Mouse (Mus musculus) neural tube, embryonic 13.5 days (tissue): ENCODE data around the gene Zfp72. TPM values are rescaled to one million over a fixed set of nuclear protein-coding genes. Genes with fewer than 3 reads are reported as not detected.

Source experiments
- ATAC-seq: fragments of 200-750 bp; cut with Nextera tagmentation; 2 replicates; pipeline ENCODE4 v1.8.0; 2017; ENCODE audit warnings: low read depth, mild to moderate bottlenecking, moderate TSS enrichment, moderate library complexity
- H3K27ac ChIP-seq: fragments of 300-500 bp; sonication (generic); replicated peaks from 2 replicates; pipeline ENCODE4 v1.5.1; 2015; ENCODE audit warnings: moderate library complexity, mild to moderate bottlenecking, inconsistent platforms
- H3K27me3 ChIP-seq: fragments of 300-500 bp; sonication (generic); 2 replicates; pipeline ENCODE4 v1.6.1; 2015; ENCODE audit warnings: mild to moderate bottlenecking, inconsistent platforms
- H3K36me3 ChIP-seq: fragments of 300-500 bp; sonication (generic); 2 replicates; pipeline ENCODE4 v1.6.1; 2015; ENCODE audit warnings: mild to moderate bottlenecking, inconsistent platforms
- H3K4me1 ChIP-seq: fragments of 300-500 bp; sonication (generic); replicated peaks from 2 replicates; pipeline ENCODE4 v1.6.1; 2015; ENCODE audit warnings: inconsistent platforms
- H3K4me2 ChIP-seq: fragments of 300-500 bp; sonication (generic); 2 replicates; pipeline ENCODE4 v1.6.1; 2015; ENCODE audit warnings: inconsistent platforms, mild to moderate bottlenecking, moderate library complexity
- H3K4me3 ChIP-seq: fragments of 300-500 bp; sonication (generic); 2 replicates; pipeline ENCODE4 v1.5.1; 2015; ENCODE audit warnings: mild to moderate bottlenecking, inconsistent platforms
- H3K9ac ChIP-seq: fragments of 300-500 bp; sonication (generic); 2 replicates; pipeline ENCODE4 v1.6.1; 2015; ENCODE audit warnings: moderate library complexity, mild to moderate bottlenecking, inconsistent platforms
- H3K9me3 ChIP-seq: fragments of 300-500 bp; sonication (generic); 2 replicates; pipeline ENCODE4 v1.6.1; 2016; ENCODE audit warnings: inconsistent platforms
- WGBS: fragments of 180-500 bp; shearing (Covaris S2); methylation state at CpG from one replicate; pipeline ENCODE4 v1.1.7; 2015; 5-methylcytosine and 5-hydroxymethylcytosine counted together
- polyA plus RNA-seq: library from polyadenylated mRNA; unstranded; fragments of >200 nt; fragmentation: Nextera tagmentation; extraction: Ambion mirVana; gene quantifications from 2 replicates; pipeline ENCODE4 v1.2.1, GENCODE M21; 2015

The Zfp72 gene
- 5.8 and 6.2 TPM in 2 replicates for polyA plus RNA-seq

DNA sequence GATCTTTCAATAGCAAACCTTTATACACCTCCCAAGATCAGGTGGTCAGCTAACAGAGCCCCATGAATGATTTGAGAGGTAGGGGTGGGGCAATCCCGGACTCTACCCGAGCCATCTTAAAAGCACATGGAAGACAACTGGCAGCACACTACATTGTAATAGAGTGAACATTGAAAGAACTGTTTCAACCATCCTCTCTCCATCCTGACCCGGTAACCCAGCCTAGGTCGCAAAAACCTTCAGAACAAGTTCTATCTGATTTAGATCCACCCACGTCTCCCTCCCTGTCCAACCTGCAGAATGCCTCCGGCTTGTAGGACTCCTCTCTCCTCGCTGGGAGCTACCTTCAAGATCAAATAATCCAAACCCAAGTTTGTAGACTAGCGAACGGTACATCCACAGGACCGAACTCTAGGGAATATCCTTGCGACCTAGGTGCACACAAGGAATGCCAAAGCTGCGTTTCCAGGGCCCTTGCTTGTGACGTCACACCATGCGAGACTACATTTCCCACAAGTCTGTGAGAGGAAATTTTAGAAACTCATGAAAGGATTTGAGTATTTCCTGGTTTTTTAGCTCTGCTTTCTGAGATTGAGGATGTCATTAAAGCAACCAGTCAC lies at the start of gene Zfp72:
Gene Zfp72, minus strand, starts transcription at position 466 of the 620 bp plus-strand sequence.
- Histone ChIP-seq H3K27ac (no peak within 1 kb of the TSS), H3K27me3 (no peaks in the 10 kb centered on the region; the same call in 1 of the 2 replicates), H3K4me1 (peaks cover 10% of the 10 kb centered on the region), H3K9me3 (no peaks in the 10 kb centered on the region), H3K4me2 (peak within 1 kb of the TSS; percentile 68), H3K4me3 (peak within 1 kb of the TSS; percentile 60), H3K36me3 (no peaks in the 10 kb centered on the region), H3K9ac (peak within 1 kb of the TSS; percentile 74)
- peak; percentile 95 for ATAC-seq
- 2% methylated on average over 14 of the region's 14 CpGs for WGBS

- WGBS, result 28% methylated on average over 19 of the region's 19 CpGs
- Histone ChIP-seq H3K9me3 (peaks cover 54% of the 10 kb centered on the region), H3K27ac (no peak overlapping the region), H3K9ac (no peak overlapping the region), H3K27me3 (no peaks in the 10 kb centered on the region), H3K36me3 (peaks cover 46% of the 10 kb centered on the region), H3K4me1 (no peaks in the 10 kb centered on the region), H3K4me3 (no peak overlapping the region), H3K4me2 (no peak overlapping the region)
- ATAC-seq, result no peak
These were observed 49.3 kb upstream of the Zfp72 start for GRCm38 (mm10) chr13:74439895-74440294.

DNA sequence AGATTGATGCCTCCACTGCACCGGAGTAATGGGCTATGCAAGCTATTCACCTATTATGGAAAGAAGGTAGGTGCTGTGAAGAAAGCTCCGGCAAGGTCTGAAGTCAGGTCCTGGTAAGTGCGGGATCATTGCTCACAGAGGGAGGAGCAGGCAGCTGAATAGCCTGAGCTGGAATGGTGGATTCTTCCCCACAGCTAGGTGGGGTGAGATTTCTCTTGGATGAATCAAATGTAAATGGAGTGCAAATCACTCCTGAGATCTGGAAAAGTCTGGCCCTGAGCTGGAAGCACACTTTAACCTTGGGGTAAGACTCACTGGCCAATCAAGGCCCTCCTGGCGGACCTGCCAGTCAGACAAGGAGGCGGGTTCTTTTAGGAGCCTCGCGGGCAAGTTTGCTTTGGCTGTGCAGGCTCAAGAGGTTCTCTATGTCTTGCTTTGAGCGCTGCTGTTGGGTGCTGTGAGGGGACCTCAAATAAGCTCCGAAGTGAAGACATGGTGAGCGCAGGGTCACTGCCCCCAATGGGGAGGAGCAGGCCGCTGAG lies 8.7 kb upstream of the Zfp72 start, which contains the start of gene Ftl1-ps1:
Gene Ftl1-ps1, plus strand, starts transcription at position 397 of the 542 bp plus-strand sequence.
- H3K4me2 ChIP-seq, result peak within 1 kb of the TSS; percentile 28; the same call in 1 of the 2 replicates

GRCm38 (mm10) chr13:74391156-74391555 lies 520 bp upstream of the Zfp72 start:
- Histone ChIP-seq H3K36me3 (no peaks in the 10 kb centered on the region), H3K27me3 (no peaks in the 10 kb centered on the region; the same call in 1 of the 2 replicates), H3K4me2 (no peak overlapping the region), H3K27ac (no peak overlapping the region), H3K4me3 (no peak overlapping the region), H3K4me1 (peaks cover 10% of the 10 kb centered on the region), H3K9ac (no peak overlapping the region), H3K9me3 (no peaks in the 10 kb centered on the region)
- peak; percentile 57; the same call in 1 of the 2 replicates for ATAC-seq
- WGBS, result 81% methylated on average over 2 of the region's 2 CpGs

More for the DNA sequence above, 8.7 kb upstream of the Zfp72 start, which contains the start of gene Ftl1-ps1:
- Histone ChIP-seq H3K4me1 (no peaks in the 10 kb centered on the region), H3K36me3 (no peaks in the 10 kb centered on the region), H3K27me3 (no peaks in the 10 kb centered on the region; the same call in 1 of the 2 replicates), H3K9me3 (no peaks in the 10 kb centered on the region), H3K9ac (no peak within 1 kb of the TSS), H3K27ac (no peak within 1 kb of the TSS), H3K4me3 (no peak within 1 kb of the TSS)
- ATAC-seq, result no peak
- 7% methylated on average over 11 of the region's 11 CpGs for whole genome bisulfite sequencing

DNA sequence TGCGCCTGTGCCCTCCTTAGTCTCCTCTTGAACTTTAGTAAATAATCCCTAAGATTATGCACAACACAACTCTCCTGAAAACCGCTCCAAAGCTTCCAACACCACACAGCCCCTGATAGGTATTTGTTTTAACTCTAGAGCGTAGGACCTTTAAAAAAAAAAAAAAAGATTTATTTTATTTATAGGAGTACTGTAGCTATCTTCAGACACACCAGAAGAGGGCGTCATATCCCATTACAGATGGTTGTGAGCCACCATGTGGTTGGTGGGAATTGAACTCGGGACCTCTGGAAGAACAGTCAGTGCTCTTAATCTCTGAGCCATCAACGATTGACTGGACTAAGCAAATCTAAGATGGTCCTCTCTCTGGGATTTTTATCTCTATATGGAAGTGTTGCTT lies 906 bp downstream of the Zfp72 start:
- H3K36me3 ChIP-seq, result no peaks in the 10 kb centered on the region
- ATAC-seq, result peak; percentile 13; the same call in 1 of the 2 replicates
- 66% methylated on average over 6 of the region's 6 CpGs for WGBS

DNA sequence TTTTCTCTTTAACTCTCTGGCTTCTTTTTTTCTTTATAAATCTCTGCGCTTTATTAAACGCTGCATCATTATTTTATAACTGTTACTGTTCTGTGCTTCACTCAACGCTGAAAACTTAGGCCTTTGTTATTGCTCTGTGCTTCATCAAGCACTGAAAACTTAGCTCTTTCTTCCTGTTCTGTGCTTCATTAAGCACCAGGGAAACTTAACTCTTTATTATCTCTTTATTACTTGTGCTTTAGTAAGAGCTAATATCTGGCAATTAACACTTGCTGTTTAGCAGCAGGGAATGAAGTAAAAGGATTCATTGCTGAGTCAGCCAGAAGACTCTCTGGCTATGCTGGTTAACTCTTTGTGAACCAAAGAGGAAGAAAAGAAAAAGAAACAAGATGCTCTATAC lies 8.3 kb downstream of the Zfp72 start:
- H3K4me3 ChIP-seq, result no peak overlapping the region
- H3K27ac ChIP-seq, result 0 out of 2 replicates have a peak overlapping the region, but pooled peaks have one; percentile 14
- H3K9me3 ChIP-seq, result no peaks in the 10 kb centered on the region
- no peaks in the 10 kb centered on the region for H3K27me3 ChIP-seq
- ATAC-seq, result peak; percentile 71
- no peaks in the 10 kb centered on the region for H3K36me3 ChIP-seq
- H3K4me1 ChIP-seq, result peaks cover 18% of the 10 kb centered on the region
- H3K9ac ChIP-seq, result no peak overlapping the region
- 15% methylated on average over 3 of the region's 3 CpGs for WGBS
- no peak overlapping the region for H3K4me2 ChIP-seq

More for the DNA sequence above, 906 bp downstream of the Zfp72 start:
- no peak overlapping the region for H3K27ac ChIP-seq
- no peaks in the 10 kb centered on the region for H3K27me3 ChIP-seq
- H3K4me2 ChIP-seq, result peak overlapping the region; percentile 68
- peak overlapping the region; percentile 60 for H3K4me3 ChIP-seq
- no peaks in the 10 kb centered on the region for H3K9me3 ChIP-seq
- peaks cover 10% of the 10 kb centered on the region for H3K4me1 ChIP-seq
- 0 out of 2 replicates have a peak overlapping the region, but pooled peaks have one; percentile 74 for H3K9ac ChIP-seq

GRCm38 (mm10) chr13:74381533-74382276 lies 8.9 kb downstream of the Zfp72 start:
- no peaks in the 10 kb centered on the region for H3K9me3 ChIP-seq
- H3K4me2 ChIP-seq, result peak overlapping the region; percentile 18; the same call in 1 of the 2 replicates
- H3K4me3 ChIP-seq, result no peak overlapping the region
- H3K36me3 ChIP-seq, result no peaks in the 10 kb centered on the region
- no peak overlapping the region for H3K9ac ChIP-seq
- peak overlapping the region; percentile 14; the same call in 1 of the 2 replicates for H3K27ac ChIP-seq
- H3K27me3 ChIP-seq, result no peaks in the 10 kb centered on the region
- peak; percentile 60; the same call in 1 of the 2 replicates for ATAC-seq
- peaks cover 18% of the 10 kb centered on the region for H3K4me1 ChIP-seq
- 41% methylated on average over 10 of the region's 10 CpGs for WGBS

- Histone ChIP-seq H3K9me3 (no peaks in the 10 kb centered on the region), H3K27ac (no peak within 1 kb of the TSS), H3K36me3 (peaks cover 47% of the 10 kb centered on the region), H3K4me3 (no peak within 1 kb of the TSS), H3K4me1 (no peaks in the 10 kb centered on the region), H3K27me3 (no peaks in the 10 kb centered on the region), H3K9ac (no peak within 1 kb of the TSS), H3K4me2 (no peak within 1 kb of the TSS)
- WGBS, result 84% methylated on average over 8 of the region's 8 CpGs
- ATAC-seq, result no peak
These were observed 26.8 kb downstream of the Zfp72 start, which contains the start of gene Lrrc14b for GRCm38 (mm10) chr13:74363859-74364235. Lrrc14b (minus strand) TSS chr13:74364005.

DNA sequence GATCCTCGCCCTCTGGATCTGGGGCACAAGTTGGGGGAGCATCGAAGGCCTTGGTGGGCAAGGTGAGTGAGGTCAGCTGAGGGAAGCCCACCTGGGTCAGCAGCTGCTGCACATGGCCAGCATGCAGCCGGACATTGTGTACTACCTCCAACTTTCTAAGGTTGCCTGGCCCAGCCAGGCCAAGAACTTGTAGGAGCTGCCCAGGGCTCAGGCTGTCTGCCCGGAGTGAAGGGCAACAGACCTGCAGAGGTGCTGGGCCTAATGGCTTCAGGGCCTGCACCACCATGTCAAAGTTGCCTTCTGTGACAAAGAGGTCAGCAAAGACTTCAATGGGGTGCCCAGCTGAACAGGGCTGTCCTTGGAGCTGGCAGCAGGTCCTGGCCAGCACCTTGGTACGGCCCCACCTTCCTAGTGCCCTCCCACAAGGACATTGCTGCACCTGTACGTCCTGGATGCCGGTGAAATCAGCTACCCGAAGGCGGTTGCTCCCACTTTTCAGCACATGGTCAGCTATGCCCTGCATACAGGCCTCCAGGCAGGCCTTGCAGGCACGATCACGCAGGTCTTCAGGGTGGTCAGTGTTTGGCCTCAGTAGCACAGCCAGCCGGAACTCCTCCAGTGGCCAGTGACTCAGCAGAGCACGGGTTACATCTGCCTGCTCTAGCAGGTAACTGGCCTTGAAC lies 27.3 kb downstream of the Zfp72 start:
- no peak overlapping the region for H3K4me3 ChIP-seq
- WGBS, result 94% methylated on average over 13 of the region's 13 CpGs
- H3K27me3 ChIP-seq, result no peaks in the 10 kb centered on the region
- H3K4me1 ChIP-seq, result no peaks in the 10 kb centered on the region
- no peak overlapping the region for H3K9ac ChIP-seq
- H3K4me2 ChIP-seq, result no peak overlapping the region
- H3K27ac ChIP-seq, result no peak overlapping the region
- no peaks in the 10 kb centered on the region for H3K9me3 ChIP-seq
- H3K36me3 ChIP-seq, result peaks cover 52% of the 10 kb centered on the region
- no peak for ATAC-seq

GRCm38 (mm10) chr13:74362218-74362617 lies 28.4 kb downstream of the Zfp72 start:
- WGBS, result 75% methylated on average over 2 of the region's 2 CpGs
- Histone ChIP-seq H3K9me3 (no peaks in the 10 kb centered on the region), H3K36me3 (peaks cover 63% of the 10 kb centered on the region), H3K27ac (no peak overlapping the region), H3K4me2 (no peak overlapping the region), H3K9ac (no peak overlapping the region), H3K4me1 (no peaks in the 10 kb centered on the region), H3K4me3 (no peak overlapping the region), H3K27me3 (no peaks in the 10 kb centered on the region)
- no peak for ATAC-seq

DNA sequence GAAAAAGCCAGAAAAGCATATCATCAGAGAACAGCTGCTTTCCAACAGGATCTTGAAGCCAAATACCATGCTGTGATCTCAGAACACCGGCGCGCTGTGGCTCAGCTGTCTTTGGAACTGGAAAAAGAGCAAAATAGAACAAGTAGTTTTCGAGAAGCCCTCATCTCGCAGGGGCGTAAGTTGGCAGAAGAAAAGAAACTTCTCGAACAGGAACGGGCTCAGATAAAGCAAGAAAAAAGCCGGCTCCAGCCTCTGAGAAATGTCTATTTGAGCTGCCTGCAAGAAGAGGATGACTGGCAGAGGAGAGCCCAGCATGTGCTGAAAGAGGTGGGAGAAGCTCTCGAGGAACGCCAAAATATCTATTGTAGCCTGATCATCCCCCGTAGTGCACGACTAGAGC lies 34.1 kb downstream of the Zfp72 start:
- H3K9ac ChIP-seq, result no peak overlapping the region
- no peak overlapping the region for H3K27ac ChIP-seq
- no peaks in the 10 kb centered on the region for H3K27me3 ChIP-seq
- peaks cover 81% of the 10 kb centered on the region for H3K36me3 ChIP-seq
- no peak overlapping the region for H3K4me2 ChIP-seq
- no peak overlapping the region for H3K4me3 ChIP-seq
- no peak for ATAC-seq
- no peaks in the 10 kb centered on the region for H3K4me1 ChIP-seq
- no peaks in the 10 kb centered on the region for H3K9me3 ChIP-seq
- 94% methylated on average over 13 of the region's 13 CpGs for WGBS
